ENCODE assay signal across 10 mouse cellular contexts in genomic region chr2:167316724-167317187, GRCm38 (mm10). TPM values are rescaled to one million over a fixed set of nuclear protein-coding genes. Genes with fewer than 3 reads are reported as not detected.
A peak's percentile ranks its signal among the peaks of the same experiment; 100 is the strongest.
DNase-seq lines count a peak whose midpoint lies in the region; ATAC-seq lines count a peak whose summit lies in the region.
"Had no signal": no experiment of that assay in that cellular context is flagged by ENCODE, and none has a peak within 500 bp of the region (broad histone marks: within the 10 kb centered on the region; RNA-seq: fewer than 3 reads in every experiment).

No protein-coding gene starts in this region.

- H3K9ac ChIP-seq in forebrain, embryonic 14.5 days (ENCODE audit: low read length), result no peak overlapping the region
- H3K9ac ChIP-seq in forebrain, embryonic 11.5 days (ENCODE audit: low read length), result no peak overlapping the region
- no peak overlapping the region for H3K9ac ChIP-seq in heart, embryonic 11.5 days (ENCODE audit: low read depth, low read length)

- peak overlapping the region; percentile 55; the same call in 1 of the 2 replicates for H3K27ac ChIP-seq in forebrain, embryonic 14.5 days (ENCODE audit: low read depth, low read length)
- no peak overlapping the region for H3K27ac ChIP-seq in forebrain, embryonic 11.5 days (ENCODE audit: low read depth, low read length)
- no peak overlapping the region for H3K27ac ChIP-seq in heart, embryonic 11.5 days (ENCODE audit: low read depth, low read length)

- DNase-seq in forebrain, embryonic 14.5 days (ENCODE audit: low spot score), result peak; percentile 78
- DNase-seq in forebrain, embryonic 11.5 days (ENCODE audit: low spot score), result no peak
- peak; percentile 40 for DNase-seq in retina, postnatal 1 day
- no peak for DNase-seq in retina, embryonic 14.5 days (ENCODE audit: low spot score)
- peak; percentile 60 to 73 for DNase-seq in layer of hippocampus, postnatal 14 days (ENCODE audit: low spot score in 2 of 2)
- DNase-seq in thymus, postnatal 4 days, result peak; percentile 80
- no peak for DNase-seq in urinary bladder, postnatal 14 days (ENCODE audit: low spot score)

- no peak overlapping the region for H3K4me2 ChIP-seq in forebrain, embryonic 14.5 days (ENCODE audit: low read length)
- no peak overlapping the region for H3K4me2 ChIP-seq in forebrain, embryonic 11.5 days (ENCODE audit: low read depth, low read length, severe bottlenecking)
- H3K4me2 ChIP-seq in heart, embryonic 11.5 days, result no peak overlapping the region

- no peaks in the 10 kb centered on the region for H3K9me3 ChIP-seq in forebrain, embryonic 14.5 days (replicated peaks; ENCODE audit: control insufficient read depth, low read length)
- no peaks in the 10 kb centered on the region for H3K9me3 ChIP-seq in forebrain, embryonic 11.5 days (ENCODE audit: control insufficient read depth, low read length)
- H3K9me3 ChIP-seq in heart, embryonic 11.5 days (replicated peaks; ENCODE audit: control insufficient read depth, low read length), result no peaks in the 10 kb centered on the region
- H3K9me3 ChIP-seq: megakaryocyte, embryonic 14.5 days had no signal

- 46% methylated on average over 3 of the region's 3 CpGs for WGBS in forebrain, embryonic 14.5 days
- WGBS in forebrain, embryonic 11.5 days, result 85% methylated on average over 3 of the region's 3 CpGs
- 66% methylated on average over 3 of the region's 3 CpGs for WGBS in heart, embryonic 11.5 days (ENCODE audit: insufficient replicate concordance)

- no peaks in the 10 kb centered on the region for H3K36me3 ChIP-seq in forebrain, embryonic 14.5 days (ENCODE audit: control insufficient read depth, insufficient read depth, low read length)
- no peaks in the 10 kb centered on the region for H3K36me3 ChIP-seq in forebrain, embryonic 11.5 days (ENCODE audit: control insufficient read depth, insufficient read depth, low read length)
- no peaks in the 10 kb centered on the region for H3K36me3 ChIP-seq in heart, embryonic 11.5 days (ENCODE audit: control insufficient read depth, insufficient read depth, low read length)

- H3K4me3 ChIP-seq in forebrain, embryonic 14.5 days (ENCODE audit: low read depth, low read length), result no peak overlapping the region
- H3K4me3 ChIP-seq in forebrain, embryonic 11.5 days (ENCODE audit: low read depth, low read length), result no peak overlapping the region
- H3K4me3 ChIP-seq in heart, embryonic 11.5 days (ENCODE audit: low read depth, low read length), result no peak overlapping the region

- peak; percentile 79 for ATAC-seq in forebrain, embryonic 14.5 days
- no peak for ATAC-seq in forebrain, embryonic 11.5 days (replicated peaks; ENCODE audit: low FRiP score)
- ATAC-seq in heart, embryonic 11.5 days (replicated peaks; ENCODE audit: insufficient number of reproducible peaks, low FRiP score, low TSS enrichment), result no peak
- ATAC-seq: Patski had no signal

- H3K4me1 ChIP-seq in forebrain, embryonic 14.5 days (ENCODE audit: control insufficient read depth, insufficient read depth, low read length), result peaks cover 21% of the 10 kb centered on the region
- 0 out of 2 replicates have a peak, but pooled peaks cover 2% of the 10 kb centered on the region for H3K4me1 ChIP-seq in forebrain, embryonic 11.5 days (replicated peaks; ENCODE audit: control insufficient read depth, insufficient read depth, low read length)
- peaks cover 64% of the 10 kb centered on the region for H3K4me1 ChIP-seq in heart, embryonic 11.5 days (ENCODE audit: control insufficient read depth, insufficient read depth, low read length)

- no peaks in the 10 kb centered on the region for H3K27me3 ChIP-seq in forebrain, embryonic 14.5 days (replicated peaks; ENCODE audit: control insufficient read depth, insufficient read depth, low read length)
- no peaks in the 10 kb centered on the region for H3K27me3 ChIP-seq in forebrain, embryonic 11.5 days (ENCODE audit: control insufficient read depth, insufficient read depth, low read length)
- no peaks in the 10 kb centered on the region for H3K27me3 ChIP-seq in heart, embryonic 11.5 days (ENCODE audit: control insufficient read depth, insufficient read depth, low read length)
- H3K27me3 ChIP-seq: Patski had no signal

RNA-seq across cellular contexts. Expression of gene B4galt5, which starts 32.2 kb away (rescaled TPM):
- polyA plus RNA-seq in forebrain, embryonic 14.5 days (2014; fragmentation: Nextera tagmentation; extraction: Ambion mirVana), result 10.9 and 12.0 TPM in 2 replicates
- 17.5 and 19.2 TPM in 2 replicates for polyA plus RNA-seq in forebrain, embryonic 11.5 days (2014; fragmentation: Nextera tagmentation; extraction: Ambion mirVana)
- total RNA-seq in layer of hippocampus, postnatal 14 days (2021), result 10 to 100 TPM; 58.8 to 60.5 TPM
- 16.1 and 24.5 TPM in 2 replicates for polyA plus RNA-seq in heart, embryonic 11.5 days (2014; fragmentation: Nextera tagmentation; extraction: Ambion mirVana)

Comparison
In these comparisons a context has a peak if more than half of its experiments do, and no peak if none do; other contexts are left out.
1. DNase-seq: peak in forebrain, embryonic 14.5 days (single experiment), retina, postnatal 1 day (single experiment), layer of hippocampus, postnatal 14 days (2 of 2) and thymus, postnatal 4 days (single experiment); none in forebrain, embryonic 11.5 days (single experiment), retina, embryonic 14.5 days (single experiment) and urinary bladder, postnatal 14 days (single experiment).